Mouse (Mus musculus): ENCODE measurements around the gene Inafm1. TPM values are rescaled to one million over a fixed set of nuclear protein-coding genes. Genes with fewer than 3 reads are reported as not detected.
"Not testable (repeated sequence)": the region's sequence is repeated elsewhere in the genome, so short reads cannot be mapped to it uniquely, and the experiment has no call there.

Inafm1 gene
- polyA plus RNA-seq, 1 experiment: 11.1 TPM

GRCm38 (mm10) chr7:16271139-16271538, 2.3 kb downstream of the Inafm1 start:
- TF ChIP-seq CTCF (IDR thresholded peaks at IDR 0.05; ENCODE audit: borderline replicate concordance, insufficient read depth, low read length): no peak
- no peak for TF ChIP-seq POLR2A (IDR thresholded peaks at IDR 0.05; ENCODE audit: low read depth, low read length)
- Histone ChIP-seq H3K4me1 (ENCODE audit: control insufficient read depth, insufficient read depth, low read length) (peaks cover 8% of the 10 kb centered on the region; the same call in 1 of the 2 replicates), H3K4me3 (ENCODE audit: insufficient read depth, low read length) (no peak overlapping the region), H3K27ac (ENCODE audit: insufficient read depth, low read length) (no peak overlapping the region)

- not testable (repeated sequence) for H3K4me3 ChIP-seq (ENCODE audit: insufficient read depth, low read length); H3K4me1 ChIP-seq (ENCODE audit: control insufficient read depth, insufficient read depth, low read length); H3K27ac ChIP-seq (ENCODE audit: insufficient read depth, low read length)
Observed at GRCm38 (mm10) chr7:16266593-16266992, 6.8 kb downstream of the Inafm1 start.

- no peak overlapping the region for H3K4me3 ChIP-seq (ENCODE audit: insufficient read depth, low read length)
- TF ChIP-seq POLR2A (IDR thresholded peaks at IDR 0.05; ENCODE audit: low read depth, low read length) (no peak), CTCF (IDR thresholded peaks at IDR 0.05; ENCODE audit: borderline replicate concordance, insufficient read depth, low read length) (no peak)
- H3K27ac ChIP-seq (ENCODE audit: insufficient read depth, low read length): no peak overlapping the region
- 0 out of 2 replicates have a peak, but pooled peaks cover 3% of the 10 kb centered on the region for H3K4me1 ChIP-seq (ENCODE audit: control insufficient read depth, insufficient read depth, low read length)
Observed at GRCm38 (mm10) chr7:16265856-16266255, 7.6 kb downstream of the Inafm1 start.

- Histone ChIP-seq H3K4me3 (ENCODE audit: insufficient read depth, low read length) (no peak overlapping the region), H3K4me1 (ENCODE audit: control insufficient read depth, insufficient read depth, low read length) (no peaks in the 10 kb centered on the region), H3K27ac (ENCODE audit: insufficient read depth, low read length) (no peak overlapping the region)
- TF ChIP-seq POLR2A (IDR thresholded peaks at IDR 0.05; ENCODE audit: low read depth, low read length) (no peak), CTCF (IDR thresholded peaks at IDR 0.05; ENCODE audit: borderline replicate concordance, insufficient read depth, low read length) (no peak)
Observed at GRCm38 (mm10) chr7:16263843-16264242, 9.6 kb downstream of the Inafm1 start.

GRCm38 (mm10) chr7:16263015-16263787, 10.2 kb downstream of the Inafm1 start:
- H3K4me3 ChIP-seq (ENCODE audit: insufficient read depth, low read length): no peak overlapping the region
- no peaks in the 10 kb centered on the region for H3K4me1 ChIP-seq (ENCODE audit: control insufficient read depth, insufficient read depth, low read length)
- TF ChIP-seq CTCF (IDR thresholded peaks at IDR 0.05; ENCODE audit: borderline replicate concordance, insufficient read depth, low read length) (peak; percentile 56; the same call in 1 of the 2 replicates), POLR2A (IDR thresholded peaks at IDR 0.05; ENCODE audit: low read depth, low read length) (no peak)
- H3K27ac ChIP-seq (ENCODE audit: insufficient read depth, low read length): no peak overlapping the region

- TF ChIP-seq CTCF (IDR thresholded peaks at IDR 0.05; ENCODE audit: borderline replicate concordance, insufficient read depth, low read length) (no peak), POLR2A (IDR thresholded peaks at IDR 0.05; ENCODE audit: low read depth, low read length) (no peak)
- H3K4me3 ChIP-seq (ENCODE audit: insufficient read depth, low read length): no peak overlapping the region
- H3K27ac ChIP-seq (ENCODE audit: insufficient read depth, low read length): no peak overlapping the region
- H3K4me1 ChIP-seq (ENCODE audit: control insufficient read depth, insufficient read depth, low read length): no peaks in the 10 kb centered on the region
Observed at GRCm38 (mm10) chr7:16261097-16261496, 12.3 kb downstream of the Inafm1 start.

GRCm38 (mm10) chr7:16259110-16259590, 14.3 kb downstream of the Inafm1 start, which contains the start of gene C5ar1:
Gene C5ar1 (minus strand): TSS chr7:16259540.
- Histone ChIP-seq H3K4me3 (ENCODE audit: insufficient read depth, low read length) (no peak within 1 kb of the TSS), H3K4me1 (ENCODE audit: control insufficient read depth, insufficient read depth, low read length) (no peaks in the 10 kb centered on the region), H3K27ac (ENCODE audit: insufficient read depth, low read length) (no peak within 1 kb of the TSS)
- TF ChIP-seq CTCF (IDR thresholded peaks at IDR 0.05; ENCODE audit: borderline replicate concordance, insufficient read depth, low read length) (no peak), POLR2A (IDR thresholded peaks at IDR 0.05; ENCODE audit: low read depth, low read length) (no peak)

- TF ChIP-seq CTCF (IDR thresholded peaks at IDR 0.05; ENCODE audit: borderline replicate concordance, insufficient read depth, low read length) (no peak), POLR2A (IDR thresholded peaks at IDR 0.05; ENCODE audit: low read depth, low read length) (no peak)
- H3K4me1 ChIP-seq (ENCODE audit: control insufficient read depth, insufficient read depth, low read length): no peaks in the 10 kb centered on the region
- H3K4me3 ChIP-seq (ENCODE audit: insufficient read depth, low read length): no peak overlapping the region
- H3K27ac ChIP-seq (ENCODE audit: insufficient read depth, low read length): no peak overlapping the region
Observed at GRCm38 (mm10) chr7:16257830-16258229, 15.6 kb downstream of the Inafm1 start.

GRCm38 (mm10) chr7:16255963-16256362, 17.5 kb downstream of the Inafm1 start:
- H3K4me3 ChIP-seq (ENCODE audit: insufficient read depth, low read length); H3K4me1 ChIP-seq (ENCODE audit: control insufficient read depth, insufficient read depth, low read length); H3K27ac ChIP-seq (ENCODE audit: insufficient read depth, low read length): not testable (repeated sequence)

- Histone ChIP-seq H3K4me1 (ENCODE audit: control insufficient read depth, insufficient read depth, low read length) (no peaks in the 10 kb centered on the region), H3K27ac (ENCODE audit: insufficient read depth, low read length) (no peak overlapping the region), H3K4me3 (ENCODE audit: insufficient read depth, low read length) (no peak overlapping the region)
- TF ChIP-seq CTCF (IDR thresholded peaks at IDR 0.05; ENCODE audit: borderline replicate concordance, insufficient read depth, low read length): no peak
- TF ChIP-seq POLR2A (IDR thresholded peaks at IDR 0.05; ENCODE audit: low read depth, low read length): no peak
Observed at GRCm38 (mm10) chr7:16254195-16254594, 19.2 kb downstream of the Inafm1 start.

Data from embryonic fibroblast, embryonic 13.5 days (primary cell).